Mouse (Mus musculus) effector memory CD4-positive, alpha-beta T cell, adult 7 months (primary cell): ENCODE data around the gene Ptpru. TPM values are rescaled to one million over a fixed set of nuclear protein-coding genes. Genes with fewer than 3 reads are reported as not detected.

Experiments used
- polyA plus RNA-seq: library from polyadenylated mRNA; unstranded; fragments of 100-300 nt; shearing (Covaris generic); gene quantifications from one replicate; pipeline ENCODE4 v1.2.1, GENCODE M21; 2017

Gene Ptpru
- 0.33 TPM for polyA plus RNA-seq

DNA sequence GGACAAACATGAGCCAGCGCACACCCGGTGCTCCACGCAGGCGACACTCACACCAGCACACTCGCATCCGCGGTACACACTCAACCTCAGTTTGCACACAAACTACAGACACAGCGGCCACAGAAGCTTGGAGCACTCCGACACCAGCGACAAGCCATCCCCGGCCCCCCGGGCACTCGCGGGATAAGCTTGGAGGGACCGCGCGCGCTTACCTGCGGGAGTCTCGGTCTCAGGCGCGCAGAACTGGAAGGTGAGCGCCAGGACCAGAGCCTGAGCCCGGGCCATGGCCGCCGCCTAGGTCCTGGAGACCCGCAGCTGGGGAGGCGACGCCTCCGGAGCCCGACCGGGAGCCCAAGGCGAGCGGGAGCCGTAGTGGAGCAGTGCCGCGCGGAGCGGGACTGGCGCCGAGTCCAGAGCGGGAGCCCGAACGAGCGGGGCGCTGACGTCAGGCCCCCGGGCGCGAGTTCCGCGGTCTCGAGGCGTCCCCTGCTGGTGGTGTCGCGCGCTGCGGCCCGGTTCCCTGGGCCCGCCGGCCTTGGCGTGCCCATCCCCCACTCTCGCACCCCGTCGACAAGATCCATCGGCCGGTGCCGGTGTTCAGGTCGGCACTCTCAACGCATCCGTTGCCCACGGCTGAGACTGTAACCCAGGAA is at the start of gene Ptpru:
Gene Ptpru (minus strand): TSS at position 417 of the 653 bp plus-strand sequence.

DNA sequence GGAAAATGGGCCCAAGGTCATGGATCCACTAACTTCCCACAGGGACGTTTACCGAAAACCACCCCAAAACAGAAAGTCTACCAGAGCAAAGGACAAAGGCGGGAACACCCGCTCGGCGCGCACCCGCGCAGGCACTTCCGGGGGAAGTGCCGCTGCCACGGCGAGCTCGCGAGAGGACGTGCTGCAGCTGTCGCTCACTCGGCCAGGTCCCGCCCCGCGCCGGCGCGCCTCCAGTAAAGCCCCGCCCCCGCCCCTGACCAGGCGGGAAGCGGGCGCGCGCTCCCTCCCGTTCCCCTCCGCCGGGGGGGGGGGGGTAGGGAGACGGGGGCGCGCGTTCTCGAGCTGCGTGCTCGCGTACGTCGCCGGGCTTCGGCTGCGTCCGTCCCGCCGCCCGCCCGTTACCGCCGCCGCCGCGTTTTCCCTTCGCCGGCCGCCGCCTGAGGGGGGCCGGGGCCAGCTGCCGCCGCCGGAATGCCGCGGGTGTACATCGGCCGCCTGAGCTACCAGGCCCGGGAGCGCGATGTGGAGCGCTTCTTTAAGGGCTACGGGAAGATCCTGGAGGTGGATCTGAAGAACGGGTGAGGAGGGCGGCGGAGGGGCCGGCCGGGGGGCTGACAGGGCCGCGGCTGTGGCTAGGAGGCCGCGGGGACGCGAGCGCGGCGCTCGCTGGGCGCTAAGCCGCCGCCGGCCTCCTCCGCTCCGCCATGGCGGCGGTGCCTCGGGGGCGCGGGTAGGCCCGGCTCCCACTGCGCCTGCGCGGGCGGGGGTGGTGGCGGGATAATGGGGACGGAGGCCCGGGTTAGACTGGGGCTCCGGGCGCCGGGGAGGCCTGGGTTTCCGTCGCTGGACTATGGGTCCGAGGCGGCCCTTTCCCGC is 35.4 kb upstream of the Ptpru start, which contains the start of gene Srsf4:
Gene Srsf4 (plus strand): TSS at position 325 of the 876 bp plus-strand sequence.

DNA sequence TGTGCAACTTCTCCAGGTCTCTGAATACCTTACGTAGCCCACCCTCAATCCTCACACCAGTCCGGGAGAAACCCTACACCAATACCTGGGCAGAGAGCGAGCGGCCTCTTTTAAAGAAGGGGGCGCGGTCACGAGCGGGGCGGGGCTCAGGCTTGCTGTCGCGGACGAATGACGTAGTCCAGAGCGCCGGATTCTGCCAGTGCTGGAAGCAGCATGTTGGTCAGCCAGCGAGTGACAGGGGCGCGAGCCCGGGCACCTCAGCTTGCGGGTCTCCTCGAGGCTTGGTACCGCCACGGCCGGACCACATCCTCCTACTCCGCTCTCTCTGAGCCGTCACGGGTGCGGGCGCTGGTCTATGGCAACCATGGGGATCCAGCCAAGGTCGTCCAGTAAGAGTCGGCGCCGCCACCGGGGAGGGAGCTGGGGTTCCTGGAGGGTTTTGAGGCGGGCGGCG is 5.2 kb upstream of the Ptpru start, which contains the start of gene Mecr:
Gene Mecr (plus strand): TSS at position 181 of the 454 bp plus-strand sequence.

Other genes starting within 250 kb of the Ptpru start
- 17.0 TPM for gene Mecr, start 5.2 kb upstream of the Ptpru start, polyA plus RNA-seq
- gene Srsf4, start 35.3 kb upstream of the Ptpru start, polyA plus RNA-seq = 139 TPM
- not detected for gene Tmem200b, start 83.5 kb upstream of the Ptpru start, polyA plus RNA-seq
- gene Gm10300, start 236.4 kb upstream of the Ptpru start, polyA plus RNA-seq = not detected
- gene Epb41, start 237.0 kb upstream of the Ptpru start, polyA plus RNA-seq = 193 TPM